2 mouse cellular contexts compared by ENCODE assay signal in genomic region chr5:137430402-137430801, GRCm38 (mm10). TPM values are rescaled to one million over a fixed set of nuclear protein-coding genes. Genes with fewer than 3 reads are reported as not detected.
"Had no signal": no experiment of that assay in that cellular context is flagged by ENCODE, and none has a peak within 500 bp of the region (broad histone marks: within the 10 kb centered on the region; RNA-seq: fewer than 3 reads in every experiment).

No protein-coding gene starts in this region.

RNA-seq across cellular contexts. Expression of gene Zan, which starts 46.5 kb away (rescaled TPM):
- total RNA-seq: heart, postnatal 25 days; heart, postnatal 36 days had no signal
